Mouse (Mus musculus) E14TG2a.4 (cell line): Measurements from ENCODE around the gene Pard6b.

Source experiments
- CTCF ChIP-seq: conservative IDR thresholded peaks from 2 replicates; pipeline ENCODE4 v1.5.1; 2014; ENCODE audit warnings: low read length
- NANOG ChIP-seq: IDR thresholded peaks from 2 replicates; pipeline ENCODE4 v1.6.1; 2014; ENCODE audit warnings: borderline replicate concordance, low read length, mixed read lengths
- POU5F1 ChIP-seq: IDR thresholded peaks from 2 replicates; pipeline ENCODE4 v1.6.1; 2014; ENCODE audit warnings: low read length, borderline replicate concordance

GRCm38 (mm10) chr2:168149241-168149640, 68.4 kb downstream of the Pard6b start:
- TF ChIP-seq CTCF (no peak), POU5F1 (no peak), NANOG (no peak)
